Mouse (Mus musculus) stomach, postnatal 0 days (tissue): ENCODE measurements around the gene Serac1.

ENCODE experiments used
- CTCF ChIP-seq: IDR thresholded peaks from 2 replicates; pipeline ENCODE4 v1.5.1; 2016; ENCODE audit warnings: antibody characterized with exemption, low read depth, mild to moderate bottlenecking, moderate library complexity
- EP300 ChIP-seq: optimal IDR thresholded peaks from 2 replicates; pipeline ENCODE3; 2016; ENCODE audit warnings: antibody characterized with exemption

GRCm38 (mm10) chr17:6095579-6095978, 16.0 kb upstream of the Serac1 start:
- TF ChIP-seq CTCF = peak; percentile 52
- no peak for TF ChIP-seq EP300
